Mouse (Mus musculus) C2C12 (cell line): ENCODE measurements around the gene Alkbh3. TPM values are rescaled to one million over a fixed set of nuclear protein-coding genes. Genes with fewer than 3 reads are reported as not detected.

Experiments
- H3K27me3 ChIP-seq: one replicate; pipeline ENCODE4 v1.6.1; 2011; ENCODE audit not compliant: control insufficient read depth, insufficient read depth, insufficient read length
- H3K36me3 ChIP-seq: one replicate; pipeline ENCODE4 v1.6.1; 2011; ENCODE audit not compliant: control insufficient read depth, insufficient read depth
- H3K4me3 ChIP-seq: one replicate; pipeline ENCODE4 v1.5.1; 2011; ENCODE audit warnings: mild to moderate bottlenecking, control low read depth; ENCODE audit not compliant: poor library complexity, insufficient read depth, severe bottlenecking
- H3K79me2 ChIP-seq: one replicate; pipeline ENCODE4 v1.6.1; 2011; ENCODE audit not compliant: control insufficient read depth, insufficient read depth
- H3K79me3 ChIP-seq: one replicate; pipeline ENCODE4 v1.6.1; 2011; ENCODE audit warnings: low read depth, control low read depth
- H3ac ChIP-seq: one replicate; pipeline ENCODE3; 2011; ENCODE audit warnings: low read depth; ENCODE audit not compliant: control insufficient read depth, insufficient read length
- CEBPB ChIP-seq: IDR thresholded peaks from one replicate; pipeline ENCODE4 v1.6.1; 2011; ENCODE audit warnings: low read depth, mild to moderate bottlenecking, control low read depth, moderate library complexity
- CTCF ChIP-seq: IDR thresholded peaks from one replicate; pipeline ENCODE4 v1.5.1; 2011; ENCODE audit not compliant: control insufficient read depth, insufficient read depth, insufficient read length
- FOSL1 ChIP-seq: IDR thresholded peaks from one replicate; pipeline ENCODE4 v1.8.0; 2011; ENCODE audit warnings: mild to moderate bottlenecking, low read length; ENCODE audit not compliant: poor library complexity, insufficient read depth, severe bottlenecking
- MAX ChIP-seq: IDR thresholded peaks from one replicate; pipeline ENCODE4 v1.6.1; 2011; ENCODE audit warnings: mild to moderate bottlenecking, control low read depth
- MYOD1 ChIP-seq: IDR thresholded peaks from one replicate; pipeline ENCODE4 v1.6.1; 2011; ENCODE audit warnings: low read depth; ENCODE audit not compliant: control insufficient read depth, insufficient read length
- MYOG ChIP-seq: IDR thresholded peaks from one replicate; pipeline ENCODE4 v1.6.1; 2011; ENCODE audit not compliant: control insufficient read depth, insufficient read length; ENCODE audit errors: extremely low read depth
- USF1 ChIP-seq: IDR thresholded peaks from one replicate; pipeline ENCODE4 v1.6.1; 2011; ENCODE audit warnings: low read depth, mild to moderate bottlenecking, control low read depth, moderate library complexity
- polyA plus RNA-seq: library from polyadenylated mRNA; unstranded; fragments of >200 nt; fragmentation: generic; extraction: Trizol; gene quantifications from one replicate; pipeline ENCODE4 v1.2.1, GENCODE M21; 2012; ENCODE audit warnings: missing spikeins

The Alkbh3 gene
- polyA plus RNA-seq, 1 experiment = 57.2 TPM

- Histone ChIP-seq H3K79me2 (no peaks in the 10 kb centered on the region), H3K79me3 (no peaks in the 10 kb centered on the region), H3K27me3 (peaks cover 27% of the 10 kb centered on the region), H3ac (no peak overlapping the region), H3K4me3 (no peak overlapping the region), H3K36me3 (no peaks in the 10 kb centered on the region)
- TF ChIP-seq MYOD1 (no peak), USF1 (no peak), CEBPB (no peak), MAX (no peak), MYOG (no peak), CTCF (no peak), FOSL1 (no peak)
These were observed 68.9 kb downstream of the Alkbh3 start for GRCm38 (mm10) chr2:93941670-93942069.

DNA sequence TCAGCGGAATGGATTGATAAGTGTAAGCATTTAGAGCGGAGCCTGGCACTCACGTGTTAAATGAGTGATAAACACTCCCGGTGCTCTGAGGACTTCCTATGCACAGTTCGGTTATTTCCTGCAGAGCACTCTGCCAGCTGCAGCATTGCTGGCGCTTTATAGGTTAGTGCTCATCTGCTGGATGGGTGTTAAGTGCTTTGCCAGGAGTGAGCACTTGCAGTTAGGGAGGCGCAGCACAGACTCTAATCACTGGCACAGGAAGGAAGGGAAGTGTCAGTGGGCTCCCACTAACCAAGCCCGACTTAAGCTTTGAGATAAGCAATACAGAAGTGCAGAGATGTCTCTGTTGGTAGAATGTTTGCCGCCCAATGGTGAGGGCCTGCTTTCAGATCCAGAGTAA is 72.1 kb downstream of the Alkbh3 start:
- no peaks in the 10 kb centered on the region for H3K79me2 ChIP-seq
- no peaks in the 10 kb centered on the region for H3K36me3 ChIP-seq
- TF ChIP-seq MYOG (no peak), USF1 (no peak), CEBPB (no peak), CTCF (no peak), MAX (no peak), MYOD1 (no peak), FOSL1 (no peak)
- no peak overlapping the region for H3K4me3 ChIP-seq
- no peak overlapping the region for H3ac ChIP-seq
- H3K79me3 ChIP-seq = no peaks in the 10 kb centered on the region
- peaks cover 37% of the 10 kb centered on the region for H3K27me3 ChIP-seq

Other genes starting within 250 kb of the Alkbh3 start
- 73.2 TPM for gene Ext2, start 188.2 kb downstream of the Alkbh3 start, polyA plus RNA-seq
- gene Accs, start 160.9 kb downstream of the Alkbh3 start, polyA plus RNA-seq = 2.4 TPM
- 0.15 TPM for gene Accsl, start 141.7 kb downstream of the Alkbh3 start, polyA plus RNA-seq
- gene Gm13889, start 53.6 kb downstream of the Alkbh3 start, polyA plus RNA-seq = 0.67 TPM
- gene Gm27027, start 14.5 kb downstream of the Alkbh3 start, polyA plus RNA-seq = not detected
- 97.4 TPM for gene Hsd17b12, start 147.2 kb upstream of the Alkbh3 start, polyA plus RNA-seq